Mouse (Mus musculus) liver, postnatal 0 days (tissue): ENCODE data around the gene Yeats4. TPM values are rescaled to one million over a fixed set of nuclear protein-coding genes. Genes with fewer than 3 reads are reported as not detected.
"Not testable (repeated sequence)": the region's sequence is repeated elsewhere in the genome, so short reads cannot be mapped to it uniquely, and the experiment has no call there.

Experiments
- ATAC-seq: fragments of 200-750 bp; cut with Nextera tagmentation; 2 replicates; pipeline ENCODE4 v1.8.0; 2017; ENCODE audit warnings: mild to moderate bottlenecking, moderate library complexity
- DNase-seq: peaks from one replicate; pipeline ENCODE4 v3.0.0-alpha.2; 2016
- H3K27ac ChIP-seq: fragments of 300-500 bp; sonication (generic); 2 replicates; pipeline ENCODE4 v1.5.1; 2014; ENCODE audit warnings: antibody characterized with exemption, moderate library complexity, mild to moderate bottlenecking, low read depth
- H3K27me3 ChIP-seq: fragments of 300-500 bp; sonication (generic); 2 replicates; pipeline ENCODE4 v1.6.1; 2014; ENCODE audit warnings: low read length, control low read depth, mixed read lengths; ENCODE audit not compliant: insufficient read depth
- H3K36me3 ChIP-seq: fragments of 300-500 bp; sonication (generic); replicated peaks from 2 replicates; pipeline ENCODE4 v1.6.1; 2014; ENCODE audit warnings: mild to moderate bottlenecking, control low read depth, low read length, moderate library complexity, mixed read lengths; ENCODE audit not compliant: insufficient read depth
- H3K4me1 ChIP-seq: fragments of 300-500 bp; sonication (generic); 2 replicates; pipeline ENCODE4 v1.6.1; 2014; ENCODE audit warnings: antibody characterized with exemption, mild to moderate bottlenecking, control low read depth; ENCODE audit not compliant: insufficient read depth
- H3K4me2 ChIP-seq: fragments of 300-500 bp; sonication (generic); 2 replicates; pipeline ENCODE4 v1.6.1; 2014; ENCODE audit warnings: low read depth, mild to moderate bottlenecking, low read length, moderate library complexity, mixed read lengths
- H3K4me3 ChIP-seq: fragments of 300-500 bp; sonication (generic); 2 replicates; pipeline ENCODE4 v1.5.1; 2014; ENCODE audit warnings: low read depth, low read length
- H3K9ac ChIP-seq: fragments of 300-500 bp; sonication (generic); replicated peaks from 2 replicates; pipeline ENCODE4 v1.6.1; 2014; ENCODE audit warnings: mild to moderate bottlenecking, moderate library complexity
- H3K9me3 ChIP-seq: fragments of 300-500 bp; sonication (generic); 2 replicates; pipeline ENCODE4 v1.6.1; 2016; ENCODE audit warnings: mild to moderate bottlenecking, control low read depth, low read length, mixed read lengths
- CTCF ChIP-seq: sonication (generic); IDR thresholded peaks from 2 replicates; pipeline ENCODE4 v1.5.1; 2016; ENCODE audit warnings: antibody characterized with exemption, low read depth
- EP300 ChIP-seq: IDR thresholded peaks from 2 replicates; pipeline ENCODE4 v1.6.1; 2016; ENCODE audit warnings: antibody characterized with exemption, low read depth, mild to moderate bottlenecking
- WGBS: fragments of 180-500 bp; shearing (Covaris S2); extraction: QIAGEN DNeasy Blood & Tissue Kit; methylation state at CpG from one replicate; pipeline ENCODE4 v1.1.7; 2014; ENCODE audit not compliant: insufficient replicate concordance; 5-methylcytosine and 5-hydroxymethylcytosine counted together
- polyA plus RNA-seq: library from polyadenylated mRNA; unstranded; fragments of >200 nt; fragmentation: Nextera tagmentation; extraction: Ambion mirVana; gene quantifications from 2 replicates; pipeline ENCODE4 v1.2.1, GENCODE M21; 2015

The Yeats4 gene
- polyA plus RNA-seq, 1 experiment from 2014 or later: 31.2 TPM

GRCm38 (mm10) chr10:117217246-117217840 lies 7.0 kb downstream of the Yeats4 start:
- Histone ChIP-seq H3K4me3 (no peak overlapping the region), H3K27me3 (no peaks in the 10 kb centered on the region), H3K4me2 (no peak overlapping the region), H3K9me3 (no peaks in the 10 kb centered on the region), H3K4me1 (no peaks in the 10 kb centered on the region), H3K36me3 (peaks cover 67% of the 10 kb centered on the region), H3K27ac (no peak overlapping the region), H3K9ac (no peak overlapping the region)
- 76% methylated on average over 20 of the region's 20 CpGs for WGBS
- TF ChIP-seq CTCF (no peak), EP300 (no peak)
- peak; percentile 67 for DNase-seq
- peak; percentile 58 for ATAC-seq

DNA sequence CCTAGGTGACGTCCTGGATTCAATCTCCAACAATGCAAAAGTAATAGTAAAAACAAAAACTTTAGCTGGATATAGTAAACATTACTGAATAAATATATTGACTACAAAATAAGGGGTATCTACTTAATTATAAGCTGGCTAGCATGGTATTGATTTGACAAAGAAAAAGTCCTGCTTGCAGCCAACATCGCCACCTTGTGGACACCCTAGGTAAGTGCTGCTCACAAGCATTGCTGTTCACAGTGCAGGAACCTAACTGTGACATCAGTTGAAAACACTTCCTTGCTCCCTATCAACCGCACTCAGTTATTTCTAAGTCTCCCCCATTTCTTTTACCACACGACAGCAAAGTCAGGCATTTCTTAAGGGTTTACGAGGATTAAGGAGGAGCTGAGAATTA lies 7.5 kb downstream of the Yeats4 start:
- H3K4me1 ChIP-seq: no peaks in the 10 kb centered on the region
- peak; percentile 61 for ATAC-seq
- peak; percentile 77 for DNase-seq
- no peak overlapping the region for H3K9ac ChIP-seq
- no peak overlapping the region for H3K4me3 ChIP-seq
- H3K4me2 ChIP-seq: peak overlapping the region; percentile 31; the same call in 1 of the 2 replicates
- 62% methylated on average over 5 of the region's 5 CpGs for WGBS
- peaks cover 61% of the 10 kb centered on the region for H3K36me3 ChIP-seq
- no peaks in the 10 kb centered on the region for H3K9me3 ChIP-seq
- H3K27me3 ChIP-seq: no peaks in the 10 kb centered on the region
- H3K27ac ChIP-seq: peak overlapping the region; percentile 71; the same call in 1 of the 2 replicates
- TF ChIP-seq EP300 (no peak), CTCF (peak; percentile 93)

DNA sequence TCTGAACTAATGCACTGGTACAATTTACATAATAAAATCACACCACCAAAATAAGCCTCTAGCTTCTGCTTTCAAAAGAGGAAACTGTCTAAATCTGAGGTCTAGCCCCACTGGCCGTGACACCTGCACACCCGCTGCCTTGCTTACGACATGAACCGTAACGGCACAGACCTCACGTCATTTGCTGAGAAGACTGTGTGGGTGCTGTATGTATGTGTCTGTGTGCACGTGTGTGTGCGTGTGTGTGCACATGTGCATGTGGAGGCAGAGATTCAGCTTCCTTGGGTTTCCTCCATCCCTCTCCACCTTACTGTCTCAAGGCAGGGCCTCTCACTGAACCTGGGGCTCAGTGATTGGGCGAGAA lies 8.2 kb downstream of the Yeats4 start:
- H3K36me3 ChIP-seq: peaks cover 55% of the 10 kb centered on the region
- no peak overlapping the region for H3K9ac ChIP-seq
- 58% methylated on average over 9 of the region's 9 CpGs for WGBS
- H3K4me3 ChIP-seq: no peak overlapping the region
- peak overlapping the region; percentile 71 for H3K27ac ChIP-seq
- no peaks in the 10 kb centered on the region for H3K4me1 ChIP-seq
- DNase-seq (peak; percentile 64), ATAC-seq (peak; percentile 66)
- no peaks in the 10 kb centered on the region for H3K9me3 ChIP-seq
- H3K4me2 ChIP-seq: peak overlapping the region; percentile 31; the same call in 1 of the 2 replicates
- TF ChIP-seq CTCF (no peak), EP300 (no peak)
- H3K27me3 ChIP-seq: no peaks in the 10 kb centered on the region

DNA sequence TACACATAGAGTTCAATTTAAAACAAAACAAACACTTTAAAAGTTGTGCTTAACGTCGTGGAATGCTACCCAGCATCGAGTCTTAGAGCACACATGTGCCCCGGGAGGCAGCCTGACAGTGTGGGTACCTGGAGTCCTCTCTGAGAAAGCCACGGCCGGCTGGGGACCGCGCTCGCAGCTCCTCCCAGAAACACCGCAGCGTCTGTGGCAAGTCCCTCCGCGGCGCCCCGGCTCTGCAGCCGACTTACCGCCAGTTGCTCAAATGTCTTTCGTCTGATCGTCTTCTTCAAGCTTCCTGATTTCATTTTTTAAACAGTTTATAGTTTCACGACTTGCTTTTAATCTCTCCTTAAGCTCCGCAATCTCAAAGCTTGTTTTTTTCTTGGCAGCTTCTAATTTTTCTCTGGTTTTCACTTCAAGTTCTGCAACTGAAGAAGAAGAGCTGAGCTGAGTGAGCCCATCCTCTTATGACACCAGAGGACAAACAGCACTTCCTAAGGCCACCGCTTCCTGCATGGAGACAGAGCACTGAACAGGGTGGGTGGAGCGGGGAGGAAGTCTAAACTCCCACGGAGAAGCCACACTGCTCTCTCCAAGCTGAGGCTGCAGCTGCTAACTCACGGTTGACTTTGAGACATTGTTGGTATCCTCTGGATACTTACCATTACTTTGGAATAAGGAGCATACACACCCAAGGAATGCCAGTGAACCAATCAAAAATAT lies 8.7 kb downstream of the Yeats4 start:
- H3K9me3 ChIP-seq: no peaks in the 10 kb centered on the region
- peaks cover 49% of the 10 kb centered on the region for H3K36me3 ChIP-seq
- 75% methylated on average over 25 of the region's 25 CpGs for WGBS
- H3K4me1 ChIP-seq: no peaks in the 10 kb centered on the region
- H3K27me3 ChIP-seq: no peaks in the 10 kb centered on the region
- H3K4me2 ChIP-seq: peak overlapping the region; percentile 45
- H3K4me3 ChIP-seq: peak overlapping the region; percentile 24
- H3K27ac ChIP-seq: peak overlapping the region; percentile 67
- peak; percentile 64 for ATAC-seq
- TF ChIP-seq CTCF (no peak), EP300 (no peak)
- H3K9ac ChIP-seq: no peak overlapping the region
- peak; percentile 47 for DNase-seq

- Histone ChIP-seq H3K4me3 (no peak overlapping the region), H3K27me3 (no peaks in the 10 kb centered on the region), H3K9ac (no peak overlapping the region), H3K27ac (no peak overlapping the region), H3K36me3 (peaks cover 14% of the 10 kb centered on the region), H3K9me3 (no peaks in the 10 kb centered on the region), H3K4me1 (0 out of 2 replicates have a peak, but pooled peaks cover 4% of the 10 kb centered on the region), H3K4me2 (no peak overlapping the region)
- no peak for TF ChIP-seq CTCF
- TF ChIP-seq EP300: no peak
- DNase-seq (no peak), ATAC-seq (no peak)
- 79% methylated on average over 6 of the region's 6 CpGs for WGBS
Observed at GRCm38 (mm10) chr10:117211023-117211422, 13.3 kb downstream of the Yeats4 start.

GRCm38 (mm10) chr10:117209469-117209938 lies 14.8 kb downstream of the Yeats4 start:
- Histone ChIP-seq H3K9ac (no peak overlapping the region), H3K4me2 (peak overlapping the region; percentile 63), H3K36me3 (peaks cover under 1% of the 10 kb centered on the region), H3K4me1 (0 out of 2 replicates have a peak, but pooled peaks cover 4% of the 10 kb centered on the region), H3K27me3 (no peaks in the 10 kb centered on the region), H3K9me3 (no peaks in the 10 kb centered on the region), H3K4me3 (no peak overlapping the region; the same call in 1 of the 2 replicates), H3K27ac (no peak overlapping the region)
- WGBS: 20% methylated on average over 11 of the region's 11 CpGs
- TF ChIP-seq CTCF (peak; percentile 86), EP300 (no peak)
- DNase-seq (peak; percentile 64), ATAC-seq (peak; percentile 67)

DNA sequence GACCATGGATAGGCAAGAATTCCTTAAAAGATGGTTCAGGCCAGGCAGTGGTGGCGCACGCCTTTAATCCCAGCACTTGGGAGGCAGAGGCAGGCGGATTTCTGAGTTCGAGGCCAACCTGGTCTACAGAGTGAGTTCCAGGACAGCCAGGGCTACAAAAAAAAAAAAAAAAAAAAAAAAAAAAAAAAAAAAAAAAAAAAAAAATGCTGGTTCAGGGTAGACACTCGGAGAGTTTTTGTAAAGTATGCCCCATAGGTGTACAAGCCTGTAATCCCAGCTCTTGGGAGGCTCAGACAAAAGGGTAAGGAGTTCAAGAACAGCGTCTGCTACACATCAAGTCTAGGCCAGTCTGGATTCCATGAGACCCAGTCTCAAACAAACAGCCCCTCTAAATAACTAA lies 15.5 kb downstream of the Yeats4 start:
- not testable (repeated sequence) for H3K9me3 ChIP-seq, H3K4me1 ChIP-seq, DNase-seq, ATAC-seq, H3K27ac ChIP-seq, H3K9ac ChIP-seq, H3K27me3 ChIP-seq, H3K4me2 ChIP-seq, H3K36me3 ChIP-seq, H3K4me3 ChIP-seq
- WGBS: 84% methylated on average over 6 of the region's 6 CpGs
